ENCODE assay signal across 8 mouse cellular contexts in genomic region chr1:74386714-74387385, GRCm38 (mm10). TPM values are rescaled to one million over a fixed set of nuclear protein-coding genes. Genes with fewer than 3 reads are reported as not detected.
DNase-seq lines count a peak whose midpoint lies in the region; ATAC-seq and TF ChIP-seq lines count a peak whose summit lies in the region.

No protein-coding gene starts in this region.

- no peaks in the 10 kb centered on the region for H3K9me3 ChIP-seq in hindbrain, embryonic 13.5 days

- H3K9ac ChIP-seq in hindbrain, embryonic 13.5 days = peak overlapping the region; percentile 75

- CTCF ChIA-PET in Patski (lab: Charles Lee) = interaction anchor here (0.8 to 1.7 kb wide), 2 partner anchors 18 to 66 kb away, joined by 3 to 5 read pairs; no protein-coding TSS in a partner anchor

- peak overlapping the region; percentile 94 for H3K27ac ChIP-seq in hindbrain, embryonic 13.5 days

- POLR2A ChIA-PET in Patski (lab: Charles Lee) = interaction anchor here (1.0 to 1.4 kb wide), 2 partner anchors 11 to 12 kb away, joined by 3 read pairs; no protein-coding TSS in a partner anchor

- peak; percentile 69 for ATAC-seq in Patski
- ATAC-seq in hindbrain, embryonic 13.5 days (ENCODE audit: low FRiP score) = peak; percentile 87

- under 1% methylated on average over 26 of the region's 26 CpGs for WGBS in hindbrain, embryonic 13.5 days

- no peak for TF ChIP-seq CTCF in Patski (IDR thresholded peaks at IDR 0.05)

- peaks cover 18% of the 10 kb centered on the region for H3K4me1 ChIP-seq in hindbrain, embryonic 13.5 days (replicated peaks)

- H3K4me2 ChIP-seq in hindbrain, embryonic 13.5 days = peak overlapping the region; percentile 68

- no peaks in the 10 kb centered on the region for H3K27me3 ChIP-seq in Patski
- H3K27me3 ChIP-seq in hindbrain, embryonic 13.5 days = peaks cover 29% of the 10 kb centered on the region

- DNase-seq in Patski (ENCODE audit: low read depth, low spot score) = peak; percentile 94
- DNase-seq in cerebellum, postnatal 14 days = peak; percentile 92 to 95
- peak; percentile 88 to 89 for DNase-seq in frontal cortex, postnatal 14 days (ENCODE audit: low spot score in 2 of 2)
- DNase-seq in layer of hippocampus, postnatal 36 days = peak; percentile 95 to 96
- peak; percentile 96 for DNase-seq in lung, postnatal 36 days
- DNase-seq in retina, postnatal 1 day = peak; percentile 98
- DNase-seq in urinary bladder, adult 18-20 months (ENCODE audit: low spot score in 2 of 2) = peak; percentile 94 to 98

- H3K36me3 ChIP-seq in hindbrain, embryonic 13.5 days = no peaks in the 10 kb centered on the region

- in situ Hi-C loops in Patski (cut with MboI; ENCODE audit: low pct_unique_long_range_greater_than_20kb) = no loop called here

- H3K4me3 ChIP-seq in hindbrain, embryonic 13.5 days = peak overlapping the region; percentile 70

RNA-seq across cellular contexts. Expression of gene Ctdsp1, which starts 4.5 kb away (rescaled TPM):
- 81.9 TPM for polyA plus RNA-seq in Patski (2021)
- 18.5 and 19.8 TPM in 2 replicates for polyA plus RNA-seq in hindbrain, embryonic 13.5 days (2015; fragmentation: Nextera tagmentation; extraction: Ambion mirVana)
- 10 to 100 TPM; 25.9 to 28.4 TPM for total RNA-seq in layer of hippocampus, postnatal 36 days (2021)

RNA-seq across cellular contexts. Expression of gene Slc11a1, which starts 11.9 kb away (rescaled TPM):
- 0.10 TPM for polyA plus RNA-seq in Patski (2021)
- polyA plus RNA-seq in hindbrain, embryonic 13.5 days (2015; fragmentation: Nextera tagmentation; extraction: Ambion mirVana) = 2.4 and 2.5 TPM in 2 replicates
- total RNA-seq in layer of hippocampus, postnatal 36 days (2021) = 1 to 10 TPM; 2.6 to 3.6 TPM

RNA-seq across cellular contexts. Expression of gene Vil1, which starts 22.3 kb away (rescaled TPM):
- 0.13 TPM for polyA plus RNA-seq in Patski (2021)
- 0.16 and 0.18 TPM in 2 replicates for polyA plus RNA-seq in hindbrain, embryonic 13.5 days (2015; fragmentation: Nextera tagmentation; extraction: Ambion mirVana)
- under 1 TPM; 0.10 to 0.33 TPM for total RNA-seq in layer of hippocampus, postnatal 36 days (2021)

RNA-seq across cellular contexts. Expression of gene Catip, which starts 24.9 kb away (rescaled TPM):
- polyA plus RNA-seq in Patski (2021) = 2.2 TPM
- polyA plus RNA-seq in hindbrain, embryonic 13.5 days (2015; fragmentation: Nextera tagmentation; extraction: Ambion mirVana) = 0.80 and 1.6 TPM in 2 replicates
- 1 to 10 TPM; 1.0 to 1.2 TPM for total RNA-seq in layer of hippocampus, postnatal 36 days (2021)

Comparison
In these comparisons a context has a peak if more than half of its experiments do, and no peak if none do; other contexts are left out.
1. Peak in every context shown above with its lines: DNase-seq, ATAC-seq, H3K4me3 ChIP-seq and H3K27ac ChIP-seq.